21 mouse cellular contexts compared by ENCODE assay signal in the genomic region with DNA sequence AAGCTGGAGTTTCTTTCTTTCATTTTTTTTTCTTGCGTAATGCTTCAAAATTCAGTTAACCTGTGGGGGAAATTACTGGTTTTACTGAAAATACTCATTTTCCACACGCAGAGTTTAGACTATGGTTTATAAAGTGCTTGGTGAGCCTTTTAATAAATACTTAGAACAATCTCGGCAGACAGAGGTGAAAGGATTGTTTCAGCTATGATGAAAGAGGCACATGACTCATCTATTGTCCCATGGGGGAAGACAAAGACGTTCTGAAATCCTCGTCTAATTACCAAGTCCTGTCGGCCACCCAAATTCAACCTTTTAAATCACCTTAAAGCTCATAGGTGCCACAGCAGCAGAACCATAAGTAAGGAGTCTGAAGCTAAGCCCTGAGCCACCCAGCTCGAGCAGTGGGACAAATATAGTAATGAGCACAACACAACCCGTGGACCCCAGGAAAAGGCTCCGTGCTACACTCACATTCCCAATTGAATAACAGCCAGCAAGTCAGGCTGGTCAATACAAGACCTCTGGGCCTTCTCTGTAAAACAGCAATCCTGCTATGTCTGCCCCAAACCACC. TPM values are rescaled to one million over a fixed set of nuclear protein-coding genes. Genes with fewer than 3 reads are reported as not detected.
DNase-seq lines count a peak whose midpoint lies in the region; ATAC-seq and TF ChIP-seq lines count a peak whose summit lies in the region.
"Had no signal": no experiment of that assay in that cellular context is flagged by ENCODE, and none has a peak within 500 bp of the region (broad histone marks: within the 10 kb centered on the region; RNA-seq: fewer than 3 reads in every experiment).

No protein-coding gene starts in this region.

- H3K4me3 ChIP-seq in heart, embryonic 12.5 days, result no peak overlapping the region
- H3K4me3 ChIP-seq in heart, adult 2 months, result no peak overlapping the region
- peak overlapping the region in 1 of 3 experiments; percentile 11 for H3K4me3 ChIP-seq in CH12.LX (replicated peaks in 1 of 3; ENCODE audit: low read depth in 2 of 3, low read length in 2 of 3, poor library complexity in 1 of 3)
- H3K4me3 ChIP-seq: embryonic facial prominence, embryonic 13.5 days; left cerebral cortex, adult 2 months; megakaryocyte, embryonic 14.5 days had no signal

- TF ChIP-seq CTCF in heart, adult 2 months (IDR thresholded peaks at IDR 0.05), result no peak
- no peak for TF ChIP-seq CTCF in CH12.LX (conservative IDR thresholded peaks at IDR 0.05 in 1 of 2, IDR thresholded peaks at IDR 0.05 in 1 of 2; ENCODE audit: low read depth in 2 of 2, low read length in 2 of 2)

- TF ChIP-seq EP300 in heart, adult 2 months (IDR thresholded peaks at IDR 0.05; ENCODE audit: insufficient read depth, low read depth, low read length), result no peak
- peak; percentile 40; the same call in 1 of the 2 replicates for TF ChIP-seq EP300 in CH12.LX (IDR thresholded peaks at IDR 0.05; ENCODE audit: low read length)

- TF ChIP-seq POLR2A in heart, adult 2 months (IDR thresholded peaks at IDR 0.05; ENCODE audit: insufficient read depth, low read depth, low read length), result no peak
- TF ChIP-seq POLR2A in CH12.LX (IDR thresholded peaks at IDR 0.05; ENCODE audit: low read depth, low read length), result no peak

- in situ Hi-C loops in CH12.LX (cut with MboI; ENCODE audit: low pct_ligation_motif_present, low pct_unique_long_range_greater_than_20kb, low sequenced_read_pairs), result no loop called here

- 51% methylated on average over 9 of the region's 9 CpGs for WGBS in heart, embryonic 12.5 days
- 49% methylated on average over 9 of the region's 9 CpGs for WGBS in heart, adult 2 months

- ATAC-seq in heart, embryonic 12.5 days (ENCODE audit: insufficient number of reproducible peaks, low FRiP score), result no peak
- ATAC-seq in granulocyte monocyte progenitor cell, adult 5-6 weeks (replicated peaks; ENCODE audit: poor library complexity, severe bottlenecking), result 0 out of 2 replicates have a peak, but pooled peaks have one; percentile 36
- ATAC-seq: forebrain, embryonic 14.5 days; hindbrain, postnatal 0 days had no signal

- H3K4me1 ChIP-seq in heart, embryonic 12.5 days (replicated peaks), result peaks cover 33% of the 10 kb centered on the region
- peaks cover 1% of the 10 kb centered on the region; the same call in 1 of the 2 replicates for H3K4me1 ChIP-seq in heart, adult 2 months (ENCODE audit: control insufficient read depth, insufficient read depth, low read length)
- peaks cover 18 to 61% of the 10 kb centered on the region in 2 experiments for H3K4me1 ChIP-seq in CH12.LX (ENCODE audit: control insufficient read depth in 1 of 2, insufficient read depth in 2 of 2)
- H3K4me1 ChIP-seq: embryonic facial prominence, embryonic 13.5 days had no signal

- TF ChIP-seq RAD21 in CH12.LX (IDR thresholded peaks at IDR 0.05; ENCODE audit: low read depth, low read length), result no peak

- intact Hi-C loops in heart, adult 2 months (cut with DNase I), result no loop called here
- intact Hi-C loops in gastrocnemius, postnatal 36 days (cut with DNase I), result no loop called here

- H3K9me3 ChIP-seq in heart, embryonic 12.5 days (replicated peaks), result peaks cover 4% of the 10 kb centered on the region; the same call in 1 of the 2 replicates
- peaks cover 6% of the 10 kb centered on the region for H3K9me3 ChIP-seq in CH12.LX (replicated peaks; ENCODE audit: low read length)
- H3K9me3 ChIP-seq: megakaryocyte, embryonic 14.5 days had no signal

- H3K4me2 ChIP-seq in heart, embryonic 12.5 days, result peak overlapping the region; percentile 17; the same call in 1 of the 2 replicates
- H3K4me2 ChIP-seq in CH12.LX (ENCODE audit: insufficient read depth, low read depth, poor library complexity, severe bottlenecking), result peak overlapping the region; percentile 73
- H3K4me2 ChIP-seq: embryonic facial prominence, embryonic 13.5 days; liver, embryonic 11.5 days had no signal

- DNase-seq in heart, adult 2 months, result no peak
- DNase-seq in 3T3-L1 (ENCODE audit: low read depth, low spot score), result peak; percentile 40
- peak; percentile 52 for DNase-seq in CH12.LX (ENCODE audit: extremely low read depth)
- DNase-seq in gastrocnemius, postnatal 36 days, result no peak
- DNase-seq in cerebellum, postnatal 14 days, result no peak
- DNase-seq: cerebellum, adult 9-11 months; gastrocnemius, postnatal 10 days; kidney, adult 18-20 months; kidney, postnatal 25 days; layer of hippocampus, adult 9-11 months; lung, adult 18-20 months; right cerebral cortex, postnatal 25 days; thymus, postnatal 4 days had no signal

- dilution Hi-C loops in CH12.LX (cut with MboI; ENCODE audit: extremely low pct_ligation_motif_present, extremely low pct_unique_long_range_greater_than_20kb, low sequenced_read_pairs), result no loop called here

- H3K79me2 ChIP-seq in heart, adult 2 months (replicated peaks; ENCODE audit: control insufficient read depth, insufficient read depth, low read length), result peaks cover 2% of the 10 kb centered on the region; the same call in 1 of the 2 replicates
- peaks cover 2% of the 10 kb centered on the region; the same call in 1 of the 2 replicates for H3K79me2 ChIP-seq in CH12.LX (replicated peaks; ENCODE audit: control insufficient read depth, extremely low read depth, insufficient read depth, poor library complexity, severe bottlenecking)

- peaks cover 8% of the 10 kb centered on the region; the same call in 1 of the 2 replicates for H3K36me3 ChIP-seq in heart, embryonic 12.5 days
- H3K36me3 ChIP-seq in heart, adult 2 months (ENCODE audit: control insufficient read depth, insufficient read depth, low read length), result no peaks in the 10 kb centered on the region; the same call in 1 of the 2 replicates
- peaks cover 5 to 16% of the 10 kb centered on the region in 2 experiments for H3K36me3 ChIP-seq in CH12.LX (replicated peaks in 1 of 2; ENCODE audit: control insufficient read depth in 1 of 2, insufficient read depth in 1 of 2, low read length in 1 of 2)
- H3K36me3 ChIP-seq: embryonic facial prominence, embryonic 13.5 days had no signal

- H3K27ac ChIP-seq in heart, embryonic 12.5 days (ENCODE audit: poor library complexity, severe bottlenecking), result peak overlapping the region; percentile 66
- no peak overlapping the region for H3K27ac ChIP-seq in heart, adult 2 months
- H3K27ac ChIP-seq in CH12.LX (ENCODE audit: insufficient read depth, low read depth), result no peak overlapping the region
- H3K27ac ChIP-seq: embryonic facial prominence, embryonic 13.5 days; hindbrain, postnatal 0 days; left cerebral cortex, adult 2 months had no signal

- no peak overlapping the region for H3K9ac ChIP-seq in heart, embryonic 12.5 days
- H3K9ac ChIP-seq in heart, adult 2 months (ENCODE audit: low read depth, low read length), result no peak overlapping the region
- peak overlapping the region; percentile 43; the same call in 1 of the 2 replicates for H3K9ac ChIP-seq in CH12.LX (ENCODE audit: insufficient read depth, low read depth)
- H3K9ac ChIP-seq: embryonic facial prominence, embryonic 13.5 days had no signal

- H3K27me3 ChIP-seq in heart, embryonic 12.5 days (replicated peaks), result no peaks in the 10 kb centered on the region
- no peaks in the 10 kb centered on the region for H3K27me3 ChIP-seq in heart, adult 2 months (ENCODE audit: control insufficient read depth, insufficient read depth, low read length)
- no peaks in the 10 kb centered on the region for H3K27me3 ChIP-seq in CH12.LX (replicated peaks)
- H3K27me3 ChIP-seq: embryonic facial prominence, embryonic 13.5 days had no signal

TF ChIP-seq in CH12.LX, 34 proteins besides CTCF, POLR2A, EP300 and RAD21:
- TF ChIP-seq TBP (conservative IDR thresholded peaks at IDR 0.05; ENCODE audit: low read depth, low read length), result peak; percentile 50; the same call in 1 of the 2 replicates
- TF ChIP-seq JUN (IDR thresholded peaks at IDR 0.05; ENCODE audit: insufficient read depth, low read depth, low read length), result peak; percentile 58
- no peak for TF ChIP-seq CHD1 (IDR thresholded peaks at IDR 0.05; ENCODE audit: low read depth, low read length)
- peak; percentile 29; the same call in 1 of the 2 replicates for TF ChIP-seq USF2 (conservative IDR thresholded peaks at IDR 0.05; ENCODE audit: low read depth, low read length)
- TF ChIP-seq KAT2A (IDR thresholded peaks at IDR 0.05; ENCODE audit: insufficient replicate concordance, low read length), result no peak
- TF ChIP-seq USF1 (IDR thresholded peaks at IDR 0.05; ENCODE audit: low read depth, low read length), result peak; percentile 36
- no peak for TF ChIP-seq ZKSCAN1 (IDR thresholded peaks at IDR 0.05; ENCODE audit: borderline replicate concordance, low read depth, low read length)
- TF ChIP-seq BHLHE40 (IDR thresholded peaks at IDR 0.05; ENCODE audit: low read depth, low read length), result peak; percentile 44; the same call in 1 of the 2 replicates
- TF ChIP-seq JUND (conservative IDR thresholded peaks at IDR 0.05; ENCODE audit: low read depth, low read length), result peak; percentile 59; the same call in 1 of the 2 replicates
- no peak for TF ChIP-seq MYC (IDR thresholded peaks at IDR 0.05; ENCODE audit: low read depth, low read length)
- TF ChIP-seq MAFK (IDR thresholded peaks at IDR 0.05; ENCODE audit: insufficient replicate concordance, low read length), result no peak
- no peak for TF ChIP-seq ETS1 (conservative IDR thresholded peaks at IDR 0.05; ENCODE audit: low read depth, low read length)
TF ChIP-seq in CH12.LX: peak in this region for 6.

RNA-seq across cellular contexts. Expression of gene Plekhm3, which starts 11.3 kb away (rescaled TPM):
- 7.1 and 10.5 TPM in 2 replicates for polyA plus RNA-seq in heart, embryonic 12.5 days (2016; fragmentation: Nextera tagmentation; extraction: Ambion mirVana)
- total RNA-seq in heart, adult 2 months (2021), result 1 to 10 TPM; 6.8 to 6.9 TPM
- polyA plus RNA-seq in heart, adult 2 months (2012; rRNA removed), result 3.3 and 4.7 TPM in 2 replicates
- 14.1 and 14.6 TPM in 2 replicates for total RNA-seq in CH12.LX (2012; rRNA removed)
- total RNA-seq in CH12.LX (2014; rRNA removed), result 9.5 and 9.9 TPM in 2 replicates
- polyA plus RNA-seq in CH12.LX (2012; ENCODE audit: insufficient read length, low read depth), result 11.3 and 13.0 TPM in 2 replicates
- total RNA-seq in granulocyte monocyte progenitor cell, adult 5-6 weeks (2014; fragmentation: Nextera tagmentation), result 12.5 and 13.5 TPM in 2 replicates
- total RNA-seq in granulocyte monocyte progenitor cell, adult 5-6 weeks (2017), result 5.4 and 8.5 TPM in 2 replicates
- 1 to 10 TPM; 4.7 to 6.7 TPM for total RNA-seq in gastrocnemius, postnatal 36 days (2021)

Comparison
In these comparisons a context has a peak if more than half of its experiments do, and no peak if none do; other contexts are left out.
1. DNase-seq: peak in 3T3-L1 (single experiment) and CH12.LX (single experiment); none in heart, adult 2 months (0 of 2), gastrocnemius, postnatal 36 days (0 of 2) and cerebellum, postnatal 14 days (0 of 2).